Mouse (Mus musculus): ENCODE results near the gene Glod4. TPM values are rescaled to one million over a fixed set of nuclear protein-coding genes. Genes with fewer than 3 reads are reported as not detected.
"Not testable (repeated sequence)": the region's sequence is repeated elsewhere in the genome, so short reads cannot be mapped to it uniquely, and the experiment has no call there.

Gene Glod4
- polyA plus RNA-seq, 1 experiment from 2014 or later: 151 TPM

DNA sequence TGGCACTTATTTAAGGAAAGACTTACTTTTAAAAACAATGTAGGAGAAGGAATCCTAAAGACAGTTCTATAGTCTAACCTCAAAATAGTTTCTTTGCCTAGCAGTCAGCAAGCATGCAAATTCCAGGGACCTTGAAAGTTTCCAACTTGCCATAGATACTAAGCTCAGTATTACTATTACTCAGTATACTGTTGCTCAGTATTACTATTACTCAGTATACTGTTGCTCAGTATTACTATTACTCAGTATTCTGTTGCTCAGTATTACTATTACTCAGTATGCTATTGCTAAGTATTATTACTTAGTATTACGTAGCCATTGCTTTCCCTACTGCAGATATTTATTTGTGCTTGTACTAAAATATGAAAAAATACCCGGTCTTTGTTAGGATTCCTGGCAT is 3.8 kb downstream of the Glod4 start:
- POLR2A ChIA-PET: interaction anchor here (0.7 to 0.9 kb wide), 2 partner anchors 22 to 98 kb away, joined by 3 read pairs; partner anchors contain the start of genes Dbil5 and Gemin4
- TF ChIP-seq CTCF (IDR thresholded peaks at IDR 0.05): no peak
- CTCF ChIA-PET: interaction anchor here (1.5 to 2.0 kb wide), 2 partner anchors 14 to 22 kb away, joined by 4 to 8 read pairs; partner anchors contain the start of genes Dbil5 and Gemin4
- in situ Hi-C loops (cut with MboI; ENCODE audit: low pct_unique_long_range_greater_than_20kb): no loop called here
- no peak for DNase-seq (ENCODE audit: low read depth, low spot score)
- H3K27me3 ChIP-seq: no peaks in the 10 kb centered on the region
- ATAC-seq: no peak

DNA sequence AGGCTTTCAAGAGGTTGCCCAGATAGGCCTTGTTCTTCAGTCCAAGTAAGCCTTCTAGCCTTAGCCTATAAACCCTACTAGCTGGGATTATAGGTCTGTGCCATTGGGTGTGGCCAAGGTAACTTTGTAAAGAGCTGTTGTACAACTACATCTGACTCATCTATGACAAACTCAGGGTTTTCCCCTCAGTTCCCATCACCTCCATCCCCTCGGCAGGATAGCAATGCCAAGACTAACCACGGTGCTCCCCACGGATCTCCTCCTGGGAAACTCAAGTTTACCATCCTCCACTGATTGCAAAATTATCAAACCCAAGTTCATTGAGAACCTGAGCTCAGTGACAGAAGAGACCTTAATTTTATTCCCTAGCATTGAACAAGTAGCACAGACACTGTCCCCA is 7.4 kb downstream of the Glod4 start:
- POLR2A ChIA-PET: interaction anchor here (0.6 kb wide), 1 partner anchor 207 kb away, joined by 3 read pairs; no protein-coding TSS in a partner anchor
- in situ Hi-C loops (cut with MboI; ENCODE audit: low pct_unique_long_range_greater_than_20kb): no loop called here
- CTCF ChIA-PET: no interaction called here
- no peak for ATAC-seq
- no peak for DNase-seq (ENCODE audit: low read depth, low spot score)
- TF ChIP-seq CTCF (IDR thresholded peaks at IDR 0.05): no peak
- H3K27me3 ChIP-seq: no peaks in the 10 kb centered on the region

DNA sequence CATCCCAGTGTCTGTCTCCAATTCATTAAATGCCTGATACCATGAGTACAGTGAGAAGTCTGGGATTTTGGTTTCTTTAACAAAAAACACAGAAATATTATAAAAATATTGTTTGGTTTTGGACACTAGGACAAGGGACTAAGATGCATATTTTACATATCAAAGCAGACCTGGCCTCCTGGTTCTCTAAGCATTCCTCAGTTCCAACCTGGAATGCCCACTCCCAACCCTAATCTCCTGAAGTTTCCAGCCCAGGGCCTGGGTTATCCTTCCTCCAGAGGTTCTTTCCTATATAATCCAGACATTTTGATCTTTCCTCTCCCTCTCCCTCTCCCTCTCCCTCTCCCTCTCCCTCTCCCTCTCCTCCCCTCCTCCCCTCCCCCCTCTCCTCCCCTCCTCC is 18.5 kb downstream of the Glod4 start:
- no peak for TF ChIP-seq CTCF (IDR thresholded peaks at IDR 0.05)
- ATAC-seq (no peak), DNase-seq (ENCODE audit: low read depth, low spot score) (no peak)
- POLR2A ChIA-PET: no interaction called here
- in situ Hi-C loops (cut with MboI; ENCODE audit: low pct_unique_long_range_greater_than_20kb): no loop called here
- H3K27me3 ChIP-seq: no peaks in the 10 kb centered on the region
- CTCF ChIA-PET: no interaction called here

DNA sequence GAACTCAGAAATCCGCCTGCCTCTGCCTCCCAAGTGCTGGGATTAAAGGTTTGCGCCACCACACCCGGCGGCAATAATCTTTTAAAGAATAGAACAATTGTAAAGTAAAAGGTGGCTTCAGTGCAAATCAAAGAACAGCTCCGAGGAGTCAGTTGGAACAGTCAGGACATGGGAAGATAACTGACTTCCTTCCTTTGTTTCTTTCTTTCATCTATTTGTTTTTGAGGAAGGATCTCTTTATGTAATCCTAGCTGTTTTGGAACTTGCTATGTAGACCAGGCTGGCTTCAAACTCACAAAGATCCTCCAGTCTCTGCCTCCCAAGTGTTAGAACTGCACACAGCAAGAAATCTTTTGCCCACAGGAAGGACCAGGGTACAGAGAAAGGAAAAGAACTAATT is 18.9 kb downstream of the Glod4 start:
- CTCF ChIA-PET: no interaction called here
- no peaks in the 10 kb centered on the region for H3K27me3 ChIP-seq
- TF ChIP-seq CTCF (IDR thresholded peaks at IDR 0.05): no peak
- no peak for DNase-seq (ENCODE audit: low read depth, low spot score)
- no peak for ATAC-seq
- POLR2A ChIA-PET: no interaction called here
- in situ Hi-C loops (cut with MboI; ENCODE audit: low pct_unique_long_range_greater_than_20kb): no loop called here

DNA sequence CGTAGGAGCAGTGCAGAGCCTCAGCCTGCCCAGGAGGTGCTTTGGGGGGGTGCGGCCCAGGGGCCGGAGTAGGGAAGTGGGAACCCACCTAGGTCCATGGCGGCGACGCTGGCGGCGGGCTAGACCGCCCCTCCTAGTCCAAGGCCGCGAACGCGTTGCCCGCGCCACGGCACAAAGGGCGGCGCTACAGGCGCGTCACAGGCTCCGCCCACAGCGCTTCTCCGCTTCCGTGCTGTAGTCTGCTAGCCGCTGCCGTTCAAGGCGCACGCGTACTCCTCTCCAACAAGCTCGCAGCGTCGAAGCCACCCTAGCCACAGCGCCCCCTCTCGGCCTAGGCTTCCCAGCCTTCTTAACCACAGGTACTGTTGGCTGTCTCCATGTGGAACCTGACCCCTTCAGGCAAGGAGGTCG is 26.1 kb downstream of the Glod4 start, which contains the start of the genes Dbil5 and Gemin4:
Dbil5 (plus strand) TSS at position 219 of the 411 bp plus-strand sequence.
Gemin4 (minus strand) TSS at position 275 of the 411 bp plus-strand sequence.
- peak; percentile 79 for DNase-seq (ENCODE audit: low read depth, low spot score)
- CTCF ChIA-PET: interaction anchor here (0.6 to 2.4 kb wide), 7 partner anchors 13 to 243 kb away, joined by 3 to 8 read pairs (median 3); no protein-coding TSS in a partner anchor
- POLR2A ChIA-PET: interaction anchor here (1.0 to 1.6 kb wide), 2 partner anchors 21 to 23 kb away, joined by 3 to 5 read pairs; no protein-coding TSS in a partner anchor
- in situ Hi-C loops (cut with MboI; ENCODE audit: low pct_unique_long_range_greater_than_20kb): no loop called here
- peak; percentile 98 for TF ChIP-seq CTCF (IDR thresholded peaks at IDR 0.05)
- ATAC-seq: peak; percentile 93
- no peaks in the 10 kb centered on the region for H3K27me3 ChIP-seq

DNA sequence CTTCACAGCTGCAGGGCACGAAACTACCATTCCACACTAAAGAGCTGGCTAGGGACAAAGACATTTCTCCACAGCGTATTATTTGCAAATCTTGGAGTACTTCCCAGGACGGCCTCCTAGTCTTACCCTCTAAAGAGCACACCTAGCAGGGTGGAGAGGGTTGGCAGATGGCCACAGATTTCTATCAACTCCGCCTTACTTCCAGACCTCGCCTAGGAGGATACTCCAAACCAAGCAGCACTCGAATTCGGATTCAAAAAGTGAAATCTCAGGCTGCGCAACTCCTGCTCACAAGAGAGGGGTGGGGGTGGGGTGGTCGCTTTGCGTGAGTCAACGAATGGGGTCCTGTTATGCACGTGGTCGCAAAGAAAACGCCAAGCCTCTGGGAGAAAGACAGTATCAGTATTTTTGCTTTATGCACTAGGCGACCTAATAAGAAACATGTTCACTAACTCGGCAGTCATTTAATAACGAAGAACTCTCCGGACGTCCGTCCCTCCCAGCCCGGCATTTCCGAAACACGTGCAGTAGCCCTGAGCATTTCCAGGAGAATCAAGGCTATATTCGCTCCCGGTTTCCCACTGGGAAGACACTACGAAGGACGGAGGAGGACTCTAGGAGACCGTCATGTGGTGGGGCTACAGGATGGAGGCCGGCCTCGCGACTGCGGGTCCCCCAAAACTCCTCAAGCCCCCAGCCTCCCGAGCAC is 26.7 kb downstream of the Glod4 start:
- ATAC-seq (peak; percentile 12), DNase-seq (ENCODE audit: low read depth, low spot score) (no peak)
- no peak for TF ChIP-seq CTCF (IDR thresholded peaks at IDR 0.05)
- H3K27me3 ChIP-seq: no peaks in the 10 kb centered on the region
- ChIA-PET POLR2A (interaction anchor here (0.7 kb wide), 1 partner anchor 218 kb away, joined by 5 read pairs; no protein-coding TSS in a partner anchor), CTCF (interaction anchor here (1.0 to 2.4 kb wide), 4 partner anchors 14 to 190 kb away, joined by 3 to 8 read pairs (median 6); no protein-coding TSS in a partner anchor)
- in situ Hi-C loops (cut with MboI; ENCODE audit: low pct_unique_long_range_greater_than_20kb): no loop called here

DNA sequence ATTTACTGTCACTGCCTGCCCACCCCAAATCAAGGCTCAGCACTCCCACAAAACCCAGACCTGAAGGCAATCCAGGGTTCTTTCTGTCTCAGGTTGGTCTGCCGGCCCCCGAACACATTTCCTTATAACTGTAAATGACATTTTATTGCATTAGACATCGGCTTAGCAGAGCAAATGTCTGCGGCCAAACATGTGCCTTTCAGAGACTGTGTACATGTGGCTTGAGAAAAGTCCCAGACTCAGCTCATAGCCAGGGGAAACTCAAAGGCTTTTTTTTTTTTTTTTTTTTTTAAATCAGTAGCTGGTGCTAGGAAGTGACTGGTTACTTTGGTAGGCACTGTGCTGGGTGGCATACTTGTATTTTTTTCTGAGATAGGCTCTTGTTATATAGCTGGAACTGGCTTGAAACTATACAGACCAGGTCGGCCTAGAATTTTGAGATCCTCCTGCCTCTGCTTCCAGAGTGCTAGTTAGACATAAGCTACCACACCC is 27.4 kb downstream of the Glod4 start:
- ChIA-PET CTCF (no interaction called here), POLR2A (interaction anchor here (0.7 kb wide), 1 partner anchor 219 kb away, joined by 5 read pairs; no protein-coding TSS in a partner anchor)
- no peak for ATAC-seq

DNA sequence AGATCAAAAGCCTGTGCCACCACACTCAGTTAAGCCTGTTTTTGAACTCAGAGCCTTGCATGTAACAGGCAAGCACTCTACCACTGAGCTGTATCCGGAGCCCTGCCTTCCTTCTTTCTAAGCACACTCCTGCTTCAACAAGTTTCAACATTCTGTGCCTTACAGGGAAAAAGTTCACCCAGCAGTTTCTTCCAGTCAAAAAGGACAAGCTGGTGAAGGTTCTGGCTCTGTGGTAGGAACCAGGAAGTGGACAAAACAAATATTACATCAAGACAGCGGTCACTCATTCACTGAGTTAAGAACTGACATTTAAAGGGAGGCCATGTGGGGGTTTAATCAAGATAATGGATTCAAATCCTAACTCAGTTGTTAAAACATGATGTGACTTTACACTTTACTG is 28.5 kb downstream of the Glod4 start:
- DNase-seq (ENCODE audit: low read depth, low spot score) (no peak), ATAC-seq (no peak)
- CTCF ChIA-PET: no interaction called here
- no peaks in the 10 kb centered on the region for H3K27me3 ChIP-seq
- TF ChIP-seq CTCF (IDR thresholded peaks at IDR 0.05): no peak
- in situ Hi-C loops (cut with MboI; ENCODE audit: low pct_unique_long_range_greater_than_20kb): no loop called here
- POLR2A ChIA-PET: no interaction called here

More for the DNA sequence above, 27.4 kb downstream of the Glod4 start:
- no peak for DNase-seq (ENCODE audit: low read depth, low spot score)
- in situ Hi-C loops (cut with MboI; ENCODE audit: low pct_unique_long_range_greater_than_20kb): no loop called here
- no peak for TF ChIP-seq CTCF (IDR thresholded peaks at IDR 0.05)
- H3K27me3 ChIP-seq: no peaks in the 10 kb centered on the region

DNA sequence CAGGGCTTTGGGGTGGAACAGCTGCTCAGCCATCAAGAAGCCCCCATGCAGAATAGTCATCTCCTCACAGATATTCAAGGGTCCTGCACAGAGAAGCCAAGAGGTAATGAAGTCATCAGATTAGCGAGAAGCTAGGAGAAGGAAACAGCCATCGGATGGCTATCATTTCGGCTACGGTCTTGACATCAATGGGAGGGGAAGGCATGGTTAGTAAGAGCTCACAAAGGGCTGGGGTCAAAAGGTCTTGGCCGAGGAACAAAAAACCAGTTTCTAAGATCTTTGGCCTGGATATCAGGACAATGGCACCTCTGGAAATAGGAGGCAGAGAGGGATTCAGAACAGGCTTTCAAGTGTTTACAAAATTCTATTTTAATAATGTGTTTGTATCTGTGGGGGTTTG is 29.7 kb downstream of the Glod4 start:
- ATAC-seq (no peak), DNase-seq (ENCODE audit: low read depth, low spot score) (no peak)
- H3K27me3 ChIP-seq: no peaks in the 10 kb centered on the region
- CTCF ChIA-PET: no interaction called here
- POLR2A ChIA-PET: no interaction called here
- in situ Hi-C loops (cut with MboI; ENCODE audit: low pct_unique_long_range_greater_than_20kb): no loop called here
- no peak for TF ChIP-seq CTCF (IDR thresholded peaks at IDR 0.05)

DNA sequence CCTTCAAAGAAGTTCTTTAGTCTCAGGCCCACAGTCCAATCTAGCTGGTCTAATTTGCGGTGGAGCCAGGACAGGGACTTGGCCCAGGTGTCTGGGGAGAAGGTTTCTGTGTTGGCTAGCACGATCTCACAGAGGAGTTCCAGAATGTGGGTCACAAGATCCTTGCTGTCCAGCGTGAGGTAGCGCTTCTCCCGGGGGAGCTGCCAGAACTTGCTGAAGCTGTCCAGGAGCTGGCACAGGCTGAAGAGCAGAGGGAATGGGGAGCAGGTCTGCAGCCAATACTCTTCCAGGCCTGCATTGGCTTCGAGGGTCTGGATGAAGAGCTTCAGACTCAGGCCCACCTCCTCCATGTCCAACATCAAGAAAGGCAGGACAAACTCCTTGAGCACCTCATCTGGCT is 31.9 kb downstream of the Glod4 start:
- ATAC-seq; CTCF ChIA-PET; H3K27me3 ChIP-seq; DNase-seq (ENCODE audit: low read depth, low spot score); POLR2A ChIA-PET; in situ Hi-C loops (cut with MboI; ENCODE audit: low pct_unique_long_range_greater_than_20kb): not testable (repeated sequence)

All from Patski (cell line).